Mouse (Mus musculus) liver, embryonic 16.5 days (tissue): ENCODE results near the gene Dscaml1. TPM values are rescaled to one million over a fixed set of nuclear protein-coding genes. Genes with fewer than 3 reads are reported as not detected.

Experiments
- ATAC-seq: fragments of 200-750 bp; cut with Nextera tagmentation; 2 replicates; pipeline ENCODE4 v1.8.0; 2017; ENCODE audit warnings: low read depth, mild to moderate bottlenecking, moderate number of reproducible peaks, moderate library complexity
- H3K27ac ChIP-seq: fragments of 300-500 bp; sonication (generic); 2 replicates; pipeline ENCODE4 v1.5.1; 2014; ENCODE audit warnings: mild to moderate bottlenecking, low read length
- H3K27me3 ChIP-seq: fragments of 300-500 bp; sonication (generic); 2 replicates; pipeline ENCODE4 v1.6.1; 2014; ENCODE audit warnings: low read depth, low read length, mixed read lengths; ENCODE audit not compliant: control insufficient read depth, insufficient read depth
- H3K36me3 ChIP-seq: fragments of 300-500 bp; sonication (generic); 2 replicates; pipeline ENCODE4 v1.6.1; 2014; ENCODE audit warnings: mild to moderate bottlenecking; ENCODE audit not compliant: control insufficient read depth, insufficient read depth
- H3K4me1 ChIP-seq: fragments of 300-500 bp; sonication (generic); 2 replicates; pipeline ENCODE4 v1.6.1; 2014; ENCODE audit warnings: low read depth, low read length, mixed read lengths; ENCODE audit not compliant: control insufficient read depth
- H3K4me2 ChIP-seq: fragments of 300-500 bp; sonication (generic); 2 replicates; pipeline ENCODE4 v1.6.1; 2014; ENCODE audit warnings: low read depth, low read length, mixed read lengths
- H3K4me3 ChIP-seq: fragments of 300-500 bp; sonication (generic); 2 replicates; pipeline ENCODE4 v1.5.1; 2014; ENCODE audit warnings: low read depth, mild to moderate bottlenecking, low read length
- H3K9ac ChIP-seq: fragments of 300-500 bp; sonication (generic); 2 replicates; pipeline ENCODE4 v1.6.1; 2014; ENCODE audit warnings: low read depth, low read length
- H3K9me3 ChIP-seq: fragments of 300-500 bp; sonication (generic); replicated peaks from 2 replicates; pipeline ENCODE4 v1.6.1; 2016; ENCODE audit warnings: low read length; ENCODE audit not compliant: control insufficient read depth
- WGBS: fragments of 180-500 bp; shearing (Covaris S2); extraction: QIAGEN DNeasy Blood & Tissue Kit; methylation state at CpG from one replicate; pipeline ENCODE4 v1.1.7; 2014; ENCODE audit not compliant: insufficient replicate concordance; 5-methylcytosine and 5-hydroxymethylcytosine counted together
- polyA plus RNA-seq: library from polyadenylated mRNA; unstranded; fragments of >200 nt; fragmentation: Nextera tagmentation; extraction: Ambion mirVana; gene quantifications from 2 replicates; pipeline ENCODE4 v1.2.1, GENCODE M21; 2015

Dscaml1 gene
- polyA plus RNA-seq, 1 experiment from 2014 or later: not detected

DNA sequence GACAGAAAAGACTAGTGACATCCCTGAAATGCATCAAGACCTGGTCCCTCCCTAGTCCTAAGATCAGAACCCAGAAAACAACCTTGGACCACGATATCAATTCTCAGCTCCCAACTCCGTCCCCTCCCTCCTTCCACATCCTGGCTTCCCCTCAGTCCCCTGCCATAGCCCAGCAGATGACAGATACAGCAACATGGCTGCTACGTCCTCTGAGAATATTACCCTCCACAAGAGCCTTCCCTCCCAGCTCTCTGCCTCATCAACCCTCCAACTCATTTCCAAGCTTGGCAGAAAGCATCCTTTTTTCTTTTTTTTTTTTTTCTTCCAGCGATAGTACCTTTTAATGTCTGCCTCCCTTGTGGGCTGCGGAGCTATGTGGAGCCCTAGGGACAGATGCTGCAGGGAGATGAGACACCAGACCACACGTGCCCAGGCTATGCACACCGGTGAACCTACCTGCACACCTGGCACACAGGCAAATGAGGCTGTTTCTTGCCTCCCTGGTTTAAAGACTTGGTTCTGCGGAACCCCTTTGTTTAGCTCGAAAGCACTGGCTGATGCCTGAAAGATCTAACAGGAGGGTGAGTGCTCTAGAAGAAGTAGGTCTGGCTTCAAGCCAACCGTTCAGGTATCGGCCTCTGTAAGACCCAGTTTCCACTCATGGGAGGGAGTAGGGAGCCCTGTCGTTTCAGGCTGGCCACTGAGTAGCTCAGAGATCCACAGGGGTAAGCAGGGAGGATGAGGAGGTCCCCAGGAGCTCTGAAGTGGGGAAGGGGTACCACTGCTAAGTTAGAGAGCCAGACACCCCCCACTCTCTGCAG lies 357.0 kb downstream of the Dscaml1 start:
- Histone ChIP-seq H3K27ac (no peak overlapping the region), H3K4me3 (no peak overlapping the region), H3K4me2 (no peak overlapping the region), H3K4me1 (peaks cover 16% of the 10 kb centered on the region), H3K36me3 (no peaks in the 10 kb centered on the region), H3K9me3 (no peaks in the 10 kb centered on the region), H3K9ac (no peak overlapping the region), H3K27me3 (no peaks in the 10 kb centered on the region)
- 77% methylated on average over 12 of the region's 12 CpGs for WGBS
- no peak for ATAC-seq

DNA sequence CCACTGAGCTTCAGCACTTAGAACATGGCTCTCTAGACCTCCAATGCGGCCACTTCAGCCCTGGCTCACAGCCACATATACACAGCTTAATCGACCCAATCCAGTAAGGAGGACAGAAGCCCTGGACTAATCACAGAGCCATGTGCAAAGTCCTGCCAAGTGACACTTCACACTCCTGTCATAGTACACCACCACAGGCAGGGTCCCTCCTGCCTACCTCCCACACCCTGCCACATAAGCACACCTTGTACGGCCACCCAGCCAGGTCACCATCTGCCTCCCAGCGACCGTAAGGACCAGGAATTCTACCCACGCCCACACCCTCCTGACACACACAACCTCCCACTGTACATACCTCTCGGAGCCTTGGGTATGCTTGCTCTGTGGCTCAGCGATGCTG lies 360.6 kb downstream of the Dscaml1 start:
- peaks cover 22% of the 10 kb centered on the region for H3K4me1 ChIP-seq
- 69% methylated on average over 8 of the region's 8 CpGs for WGBS
- no peak for ATAC-seq
- peak overlapping the region; percentile 66 for H3K27ac ChIP-seq
- H3K9me3 ChIP-seq: no peaks in the 10 kb centered on the region
- peak overlapping the region; percentile 47 for H3K4me3 ChIP-seq
- H3K4me2 ChIP-seq: peak overlapping the region; percentile 41
- H3K9ac ChIP-seq: peak overlapping the region; percentile 41; the same call in 1 of the 2 replicates
- H3K36me3 ChIP-seq: no peaks in the 10 kb centered on the region
- no peaks in the 10 kb centered on the region for H3K27me3 ChIP-seq

- WGBS: 49% methylated on average over 6 of the region's 6 CpGs
- Histone ChIP-seq H3K36me3 (no peaks in the 10 kb centered on the region), H3K9me3 (no peaks in the 10 kb centered on the region), H3K27ac (peak overlapping the region; percentile 66), H3K4me1 (peaks cover 22% of the 10 kb centered on the region), H3K4me3 (peak overlapping the region; percentile 47), H3K27me3 (no peaks in the 10 kb centered on the region), H3K4me2 (peak overlapping the region; percentile 41), H3K9ac (peak overlapping the region; percentile 41; the same call in 1 of the 2 replicates)
- peak; percentile 70 for ATAC-seq
These were observed 361.1 kb downstream of the Dscaml1 start for GRCm38 (mm10) chr9:45787547-45787946.

GRCm38 (mm10) chr9:45788405-45788804 lies 362.0 kb downstream of the Dscaml1 start:
- H3K9ac ChIP-seq: no peak overlapping the region
- peak overlapping the region; percentile 53 for H3K27ac ChIP-seq
- H3K4me3 ChIP-seq: no peak overlapping the region
- H3K27me3 ChIP-seq: no peaks in the 10 kb centered on the region
- 21% methylated on average over 5 of the region's 5 CpGs for WGBS
- H3K9me3 ChIP-seq: no peaks in the 10 kb centered on the region
- no peaks in the 10 kb centered on the region for H3K36me3 ChIP-seq
- H3K4me1 ChIP-seq: peaks cover 22% of the 10 kb centered on the region
- no peak overlapping the region for H3K4me2 ChIP-seq
- ATAC-seq: peak; percentile 73

- Histone ChIP-seq H3K4me2 (no peak overlapping the region), H3K9ac (no peak overlapping the region), H3K4me3 (no peak overlapping the region), H3K36me3 (peaks cover 3% of the 10 kb centered on the region), H3K9me3 (no peaks in the 10 kb centered on the region), H3K4me1 (peaks cover 24% of the 10 kb centered on the region), H3K27me3 (no peaks in the 10 kb centered on the region), H3K27ac (no peak overlapping the region)
- ATAC-seq: no peak
- 66% methylated on average over 8 of the region's 8 CpGs for WGBS
These were observed 365.2 kb downstream of the Dscaml1 start for GRCm38 (mm10) chr9:45791456-45792142.

DNA sequence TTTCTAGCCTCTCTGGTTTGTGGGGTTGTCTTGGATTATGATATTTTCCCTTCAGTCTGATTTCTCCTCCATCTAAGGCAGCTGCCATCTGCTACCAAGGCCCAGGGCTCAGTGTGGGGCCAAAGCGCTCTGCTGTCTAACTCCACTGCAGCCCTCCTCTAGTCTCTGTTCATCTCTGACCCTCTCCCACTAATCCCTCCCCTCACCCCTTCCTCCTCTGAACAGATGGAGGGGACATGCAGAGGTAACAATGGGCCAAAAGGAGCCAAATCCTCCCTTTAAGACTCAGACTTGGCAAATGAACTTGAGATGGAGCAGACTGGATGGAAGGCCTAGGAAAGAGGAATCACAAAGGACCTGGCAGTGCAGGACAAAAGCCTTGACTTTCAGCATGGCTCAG lies 365.8 kb downstream of the Dscaml1 start:
- H3K9me3 ChIP-seq: no peaks in the 10 kb centered on the region
- H3K36me3 ChIP-seq: peaks cover 3% of the 10 kb centered on the region
- peaks cover 19% of the 10 kb centered on the region for H3K4me1 ChIP-seq
- H3K27ac ChIP-seq: no peak overlapping the region
- no peak for ATAC-seq
- no peak overlapping the region for H3K4me2 ChIP-seq
- no peaks in the 10 kb centered on the region for H3K27me3 ChIP-seq
- H3K4me3 ChIP-seq: no peak overlapping the region
- no peak overlapping the region for H3K9ac ChIP-seq
- WGBS: 81% methylated on average over 1 of the region's 1 CpGs

- Histone ChIP-seq H3K27me3 (no peaks in the 10 kb centered on the region), H3K4me1 (peaks cover 5% of the 10 kb centered on the region; the same call in 1 of the 2 replicates), H3K4me2 (no peak overlapping the region), H3K9ac (no peak overlapping the region), H3K9me3 (no peaks in the 10 kb centered on the region), H3K4me3 (no peak overlapping the region), H3K27ac (no peak overlapping the region), H3K36me3 (peaks cover 3% of the 10 kb centered on the region)
- 79% methylated on average over 6 of the region's 6 CpGs for WGBS
- no peak for ATAC-seq
These were observed 367.3 kb downstream of the Dscaml1 start for GRCm38 (mm10) chr9:45793697-45794096.

DNA sequence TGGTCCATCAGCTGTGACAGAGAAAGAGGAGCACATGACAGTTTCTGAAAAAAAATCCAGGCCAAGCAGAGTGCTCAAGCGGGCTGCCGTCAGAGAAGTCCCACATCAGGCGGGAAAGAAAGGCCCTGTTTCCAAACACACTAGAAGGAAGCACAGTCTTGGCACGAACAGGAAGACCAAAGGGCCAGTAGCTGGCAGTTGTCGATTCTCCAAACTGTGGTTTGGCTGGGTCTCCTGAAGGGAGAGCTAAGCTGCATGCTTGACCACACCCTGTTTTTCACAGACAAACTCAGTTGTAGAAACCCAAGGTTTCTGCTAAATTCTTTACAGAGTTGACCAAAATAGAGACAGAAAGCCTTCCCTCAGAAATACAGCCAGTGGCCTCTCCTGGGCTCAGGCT lies 369.3 kb downstream of the Dscaml1 start:
- WGBS: 66% methylated on average over 5 of the region's 5 CpGs
- ATAC-seq: no peak
- H3K4me3 ChIP-seq: no peak overlapping the region

GRCm38 (mm10) chr9:45797271-45797670 lies 370.8 kb downstream of the Dscaml1 start:
- Histone ChIP-seq H3K9me3 (no peaks in the 10 kb centered on the region), H3K27ac (no peak overlapping the region), H3K27me3 (no peaks in the 10 kb centered on the region), H3K9ac (no peak overlapping the region), H3K4me2 (no peak overlapping the region), H3K4me3 (no peak overlapping the region), H3K4me1 (peaks cover 2% of the 10 kb centered on the region; the same call in 1 of the 2 replicates), H3K36me3 (peaks cover 3% of the 10 kb centered on the region)
- no peak for ATAC-seq
- WGBS: 66% methylated on average over 3 of the region's 3 CpGs

More for the DNA sequence above, 369.3 kb downstream of the Dscaml1 start:
- Histone ChIP-seq H3K4me1 (peaks cover 2% of the 10 kb centered on the region; the same call in 1 of the 2 replicates), H3K36me3 (peaks cover 3% of the 10 kb centered on the region), H3K9ac (no peak overlapping the region), H3K27ac (no peak overlapping the region), H3K4me2 (no peak overlapping the region), H3K27me3 (no peaks in the 10 kb centered on the region), H3K9me3 (no peaks in the 10 kb centered on the region)
